Mouse (Mus musculus): ENCODE data around the gene N4bp2l1. TPM values are rescaled to one million over a fixed set of nuclear protein-coding genes. Genes with fewer than 3 reads are reported as not detected.
"Not testable (repeated sequence)": the region's sequence is repeated elsewhere in the genome, so short reads cannot be mapped to it uniquely, and the experiment has no call there.

N4bp2l1 gene
- total RNA-seq (2021): 1 to 10 TPM; 3.5 to 3.9 TPM
- long read RNA-seq, experiment 1, partial matches to known transcripts: 0 of 3 reads
- long read RNA-seq, experiment 1, other reads (novel, unspliced or antisense): 0 of 3 reads
- long read RNA-seq, experiment 2, partial matches to known transcripts: 0 of 4 reads
- long read RNA-seq, experiment 2, other reads (novel, unspliced or antisense): 2 of 4 reads

DNA sequence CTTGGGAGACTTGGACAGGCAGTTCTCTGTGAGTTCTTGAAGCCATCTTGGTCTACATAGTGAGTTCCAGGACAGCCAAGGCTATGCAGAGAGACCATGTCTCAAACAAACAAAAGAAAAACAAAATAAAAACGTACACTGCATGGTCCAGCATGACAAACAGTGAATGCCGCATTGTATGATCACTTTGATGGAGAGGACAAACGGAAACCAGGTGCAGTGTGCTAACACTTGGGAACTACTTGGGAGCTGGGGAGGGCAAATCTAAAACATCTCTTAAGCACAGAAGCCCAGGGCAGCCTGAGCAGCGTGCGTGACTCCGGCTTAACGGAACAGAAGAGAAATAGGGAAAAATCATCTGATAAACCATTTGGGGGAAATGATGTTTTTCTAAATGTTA is at the start of gene N4bp2l1:
TSS of gene N4bp2l1 (minus strand) at position 101 of the 400 bp plus-strand sequence.
- DNase-seq (ENCODE audit: low spot score in 2 of 2): no peak

DNA sequence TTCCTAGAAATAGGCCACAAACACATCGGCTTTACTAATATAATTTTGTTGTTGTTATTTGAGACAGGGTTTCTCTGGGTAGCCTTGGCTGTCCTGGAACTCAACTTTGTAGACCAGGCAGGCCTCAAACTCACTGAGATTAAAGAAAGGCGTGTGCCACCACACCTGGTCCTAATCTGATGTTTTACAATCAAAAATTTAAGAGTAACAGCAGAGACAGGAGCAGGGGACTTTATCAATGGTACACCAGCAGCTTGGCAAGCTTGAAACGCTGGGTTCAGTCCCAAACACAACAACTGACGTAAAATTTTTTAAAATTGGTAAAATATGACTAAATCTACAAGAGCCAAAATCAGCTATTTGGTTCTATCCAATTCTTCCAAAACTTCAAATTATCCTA is 47.9 kb upstream of the N4bp2l1 start:
- no peak for DNase-seq (ENCODE audit: low spot score in 2 of 2)

DNA sequence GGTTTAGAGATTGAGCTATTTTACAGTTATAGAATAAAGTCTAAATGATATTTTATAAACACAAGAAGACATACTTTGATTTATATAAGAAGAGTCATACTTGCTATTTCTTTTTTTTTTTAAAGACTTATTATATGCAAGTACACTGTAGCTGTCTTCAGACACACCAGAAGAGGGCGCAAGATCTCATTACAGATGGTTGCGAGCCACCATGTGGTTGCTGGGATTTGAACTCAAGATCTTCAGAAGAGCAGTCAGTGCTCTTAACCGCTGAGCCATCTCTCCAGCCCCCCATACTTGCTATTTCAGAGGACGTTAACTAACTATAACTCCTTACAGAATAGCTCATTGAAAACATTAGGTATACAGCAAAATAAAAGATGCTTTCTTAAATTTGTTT is 46.4 kb upstream of the N4bp2l1 start:
- DNase-seq (ENCODE audit: low spot score in 2 of 2): not testable (repeated sequence)

DNA sequence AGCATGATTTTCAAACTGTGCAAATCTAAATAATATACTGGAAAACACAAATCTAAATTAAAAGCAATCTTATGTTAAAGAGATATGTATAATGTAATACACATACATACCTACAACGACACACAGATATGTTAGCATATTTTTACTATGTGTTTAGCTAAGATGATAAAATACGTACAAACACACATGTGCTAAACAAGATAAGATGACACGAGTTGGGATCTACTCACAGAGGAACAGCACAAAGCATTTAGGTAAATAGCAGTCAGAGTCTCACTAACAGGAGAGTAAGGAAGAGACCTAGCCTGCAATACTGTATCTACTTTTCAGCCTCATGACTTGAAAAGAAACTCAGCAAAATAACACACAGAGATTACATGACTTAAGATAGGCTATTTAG is 44.5 kb upstream of the N4bp2l1 start:
- no peak for DNase-seq (ENCODE audit: low spot score in 2 of 2)

DNA sequence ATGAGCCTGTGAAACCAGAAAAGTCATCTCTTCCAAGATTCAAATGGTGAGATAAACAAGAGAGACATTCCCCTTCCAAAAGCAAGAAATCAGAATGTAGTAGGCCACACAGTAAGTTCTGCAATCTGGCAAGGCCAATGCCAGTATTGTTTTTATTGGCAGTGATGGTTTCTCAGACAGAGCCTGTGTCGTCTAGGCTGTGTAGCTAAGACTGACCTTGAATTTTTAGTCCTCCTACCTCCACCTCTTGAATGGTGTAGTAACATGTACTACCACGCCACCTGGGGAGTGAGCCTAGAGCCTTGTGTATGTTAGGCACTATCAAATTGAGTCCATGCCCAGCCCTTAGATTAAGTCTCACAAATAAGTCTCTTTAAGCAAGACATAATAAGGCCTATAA is 32.7 kb upstream of the N4bp2l1 start:
- DNase-seq (ENCODE audit: low spot score in 2 of 2): no peak

DNA sequence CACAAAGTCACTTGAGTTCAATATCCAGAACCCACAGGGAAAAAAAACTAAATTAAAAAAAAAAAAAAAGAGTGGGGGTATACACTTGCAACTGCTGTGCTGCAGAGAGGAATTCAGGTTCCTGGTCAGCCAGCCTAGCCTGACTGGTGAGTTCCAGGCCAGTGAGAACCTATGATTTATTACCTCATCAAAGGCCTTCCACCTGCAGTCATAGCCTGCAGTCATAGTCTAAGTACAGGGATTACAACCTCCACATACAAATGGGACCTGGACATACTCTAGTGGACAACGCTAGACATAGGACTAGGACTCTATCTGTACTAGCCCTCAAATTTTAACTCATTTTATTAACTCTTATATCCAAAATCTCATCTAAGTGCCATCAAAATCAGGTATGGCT is 32.3 kb upstream of the N4bp2l1 start:
- DNase-seq (ENCODE audit: low spot score in 2 of 2): no peak

DNA sequence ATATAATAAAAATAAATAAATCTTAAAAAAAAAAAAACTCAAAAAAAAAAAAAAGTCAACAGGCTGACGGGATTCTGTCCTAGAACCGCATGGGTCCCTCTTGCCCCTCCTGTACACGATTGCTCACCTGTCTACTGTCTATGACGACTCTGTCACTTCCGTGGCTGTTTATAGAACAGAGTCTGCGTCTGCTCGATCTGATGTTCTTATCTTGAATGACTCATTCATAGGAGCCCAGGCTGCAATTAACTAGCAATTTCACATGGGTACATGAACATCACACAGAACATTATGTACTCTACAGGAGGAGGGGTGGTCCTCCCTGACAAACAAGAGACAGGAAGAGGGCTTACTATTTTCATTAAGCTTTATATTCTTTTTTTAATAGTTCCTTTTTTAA is 28.5 kb upstream of the N4bp2l1 start:
- no peak for DNase-seq (ENCODE audit: low spot score in 2 of 2)

DNA sequence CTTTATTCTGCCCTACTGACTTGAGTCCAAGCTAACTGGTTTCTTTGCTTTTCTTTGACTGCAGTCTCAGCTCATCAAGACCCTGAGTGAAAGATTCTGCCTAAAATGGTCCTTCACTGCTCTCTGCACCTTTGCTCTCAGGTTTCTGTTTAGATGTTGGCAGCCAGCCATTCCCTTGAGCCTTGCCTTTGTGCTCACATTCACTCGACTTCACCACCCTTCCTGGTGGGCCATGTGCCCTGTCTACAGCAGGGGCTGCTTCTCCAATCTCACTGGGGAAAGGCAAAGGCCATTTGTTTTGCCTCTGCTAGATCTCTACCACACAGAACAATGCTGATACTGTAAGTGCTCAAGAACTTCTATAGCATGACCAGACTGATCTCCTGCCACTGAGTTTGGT is 25.8 kb upstream of the N4bp2l1 start:
- no peak for DNase-seq (ENCODE audit: low spot score in 2 of 2)

DNA sequence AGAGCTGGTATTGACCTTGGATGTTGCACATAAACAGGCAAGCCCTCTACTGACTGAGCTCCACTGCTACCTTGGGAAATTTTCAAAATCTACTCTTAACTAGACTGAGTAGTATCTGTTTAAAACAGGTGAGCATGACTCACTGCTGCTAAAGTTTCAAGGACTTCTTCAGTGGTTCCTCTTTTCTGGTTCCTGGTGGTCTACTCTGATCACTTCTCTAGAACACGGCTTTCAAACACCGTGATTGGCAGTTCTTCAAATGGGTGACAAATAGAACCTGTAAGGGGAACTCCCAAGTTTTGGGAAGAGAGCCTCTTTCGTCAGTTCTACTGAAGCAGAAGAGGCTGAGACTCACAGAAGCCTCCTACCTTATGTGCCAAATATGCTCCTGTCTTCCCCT is 24.6 kb upstream of the N4bp2l1 start:
- no peak for DNase-seq (ENCODE audit: low spot score in 2 of 2)

DNA sequence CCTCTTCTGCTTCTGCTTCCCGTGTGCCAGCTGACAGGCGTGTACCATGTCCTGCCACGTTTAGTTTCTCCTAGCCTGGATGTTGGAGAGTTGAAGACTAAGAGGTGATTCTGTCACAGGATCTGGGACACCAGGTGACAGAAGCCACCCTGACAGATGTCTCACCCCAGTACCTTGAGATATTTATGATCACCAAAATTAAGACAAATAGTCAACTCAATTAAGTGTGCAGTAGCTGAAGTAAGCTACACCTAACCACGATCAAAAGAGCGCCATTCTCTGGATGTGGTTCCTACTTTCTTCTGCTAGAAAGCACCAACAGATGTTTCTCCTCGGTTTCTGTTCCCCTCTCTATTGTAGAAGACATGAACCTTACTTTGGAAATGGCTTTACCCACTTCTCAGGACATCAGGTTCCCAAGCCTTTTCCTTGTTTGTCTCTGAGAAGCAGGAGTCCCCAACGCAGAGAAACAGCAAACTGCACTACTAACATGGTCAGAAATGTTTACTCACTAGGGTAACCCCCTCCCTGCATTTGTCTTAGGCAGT is 23.7 kb upstream of the N4bp2l1 start:
- DNase-seq (ENCODE audit: low spot score in 2 of 2): no peak

DNA sequence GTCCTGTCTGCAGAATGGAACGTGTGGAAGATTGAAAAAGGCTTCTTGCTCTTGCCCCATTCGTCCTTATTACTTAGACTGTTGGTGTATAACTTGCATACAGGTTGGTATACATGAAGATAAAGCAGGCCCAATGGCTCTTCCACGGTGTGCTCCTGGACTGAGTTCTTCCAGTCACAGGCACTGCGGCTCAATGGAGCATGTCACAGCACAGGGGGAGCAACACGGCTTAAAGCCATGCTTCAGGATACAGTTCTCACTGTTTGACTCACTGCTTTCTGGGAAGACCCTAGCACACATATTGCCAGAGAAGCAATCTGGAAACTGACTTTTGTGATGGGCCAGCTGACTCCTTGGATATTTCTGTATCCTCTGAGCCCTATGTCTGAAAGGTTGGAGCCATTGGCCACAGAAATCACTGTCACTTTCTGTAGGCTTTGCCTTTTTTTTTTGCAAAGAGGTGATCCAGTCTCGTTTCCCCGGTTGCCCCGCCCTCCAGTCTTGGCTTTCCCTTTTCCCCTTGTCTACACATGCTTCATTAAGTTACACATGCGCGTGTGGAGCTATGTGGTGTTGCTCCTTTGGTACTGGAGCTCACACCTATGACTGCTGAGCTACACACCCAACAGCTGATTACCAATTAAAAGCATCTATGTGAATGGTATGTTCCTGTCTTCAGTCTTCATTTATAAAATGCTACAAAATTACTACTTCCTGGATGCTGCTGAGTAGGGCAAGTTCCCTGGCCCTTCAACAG is 21.8 kb upstream of the N4bp2l1 start:
- DNase-seq (ENCODE audit: low spot score in 2 of 2): no peak

DNA sequence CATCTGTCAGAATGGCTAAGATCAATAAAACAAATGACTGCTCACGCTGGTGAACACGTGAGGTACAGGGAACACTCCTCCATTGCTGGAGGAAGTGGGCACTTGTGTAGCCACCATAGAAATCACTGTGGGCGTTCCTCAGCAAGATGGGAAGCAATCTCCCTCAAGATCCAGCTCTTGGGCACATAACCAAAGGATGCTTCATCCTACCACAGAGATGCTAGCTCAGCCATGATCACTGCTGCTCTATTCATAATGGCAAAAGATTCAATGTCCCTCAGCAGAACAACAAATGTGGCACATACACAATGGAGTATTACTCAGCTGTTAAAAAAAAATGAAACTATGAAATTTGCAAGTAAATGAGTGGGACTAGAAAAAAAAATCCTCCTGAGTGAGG is 19.7 kb upstream of the N4bp2l1 start:
- no peak for DNase-seq (ENCODE audit: low spot score in 2 of 2)

DNA sequence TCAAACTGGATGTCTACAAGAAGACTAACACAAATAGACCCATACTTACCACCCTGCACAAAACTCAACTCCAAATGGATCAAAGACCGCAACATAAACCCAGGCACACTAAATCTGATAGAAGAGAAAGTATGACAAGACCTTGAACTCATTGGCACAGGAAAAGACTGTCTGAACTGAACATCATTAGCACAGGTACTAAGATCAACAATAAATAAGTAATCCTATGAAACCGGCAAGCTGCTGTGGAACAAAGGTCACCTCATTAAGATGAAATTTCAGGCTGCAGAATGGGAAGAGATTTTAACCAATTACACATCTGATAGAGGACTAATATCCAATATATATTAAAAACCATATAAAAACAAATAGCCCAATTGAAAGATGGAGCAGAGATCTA is 19.2 kb upstream of the N4bp2l1 start:
- no peak for DNase-seq (ENCODE audit: low spot score in 2 of 2)

DNA sequence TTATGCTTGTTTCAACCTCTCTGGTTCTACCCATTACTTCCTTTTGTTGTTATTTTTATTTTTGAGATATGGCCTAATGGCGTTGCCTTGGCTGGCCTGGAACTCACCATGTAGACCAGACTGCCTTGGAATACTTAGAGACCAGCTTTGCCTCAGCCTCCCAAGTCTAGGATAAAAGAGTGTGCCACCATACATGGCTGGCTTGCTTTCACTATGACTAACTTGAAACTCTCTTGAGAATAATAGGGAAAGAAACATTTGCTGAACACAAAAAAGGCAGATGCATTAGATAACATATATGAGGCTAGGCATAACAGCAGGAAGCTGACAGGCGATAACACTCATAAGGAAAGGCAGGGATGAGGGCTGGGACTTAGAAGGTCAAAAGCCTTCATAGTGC is 17.1 kb upstream of the N4bp2l1 start:
- DNase-seq (ENCODE audit: low spot score in 2 of 2): no peak

DNA sequence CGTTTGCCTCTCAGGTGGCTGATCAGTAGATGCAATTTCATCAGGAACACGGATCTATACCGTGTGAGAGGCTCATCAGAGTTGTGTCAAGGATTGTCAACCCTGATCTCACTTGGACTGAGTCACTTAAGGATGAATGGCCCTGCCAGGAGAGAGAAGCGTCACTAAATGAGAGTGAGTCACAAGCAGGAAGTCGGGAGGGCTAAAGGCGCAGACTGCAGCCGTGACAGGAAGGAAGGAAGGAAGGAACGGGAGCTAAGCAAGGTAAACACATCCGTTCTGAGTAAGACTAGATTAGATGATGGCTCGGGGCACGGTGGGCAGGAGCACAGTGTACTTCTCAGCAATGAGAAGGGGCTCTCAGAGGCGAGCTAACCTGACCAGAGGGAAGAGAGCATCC is 14.7 kb upstream of the N4bp2l1 start:
- DNase-seq (ENCODE audit: low spot score in 2 of 2): no peak

DNA sequence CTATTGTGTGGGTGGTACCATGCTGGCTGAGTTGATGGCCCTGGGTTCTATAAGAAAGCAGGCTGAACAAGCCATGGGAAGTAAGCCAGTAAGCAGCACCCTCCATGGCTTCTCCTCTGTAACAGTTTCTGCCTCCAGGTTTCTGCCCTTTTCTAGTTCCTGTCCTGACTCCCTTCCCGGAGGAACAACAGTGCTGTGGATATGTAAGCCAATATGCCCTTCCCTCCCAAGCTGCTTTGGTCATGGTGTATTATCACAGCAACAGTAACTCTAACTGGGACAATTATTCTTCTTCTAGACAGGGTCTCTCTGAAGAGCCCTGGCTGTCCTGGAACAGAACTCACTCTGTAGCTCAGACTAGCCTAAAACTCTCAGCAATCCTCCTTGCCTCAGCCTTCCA is 14.1 kb upstream of the N4bp2l1 start:
- DNase-seq (ENCODE audit: low spot score in 2 of 2): no peak

DNA sequence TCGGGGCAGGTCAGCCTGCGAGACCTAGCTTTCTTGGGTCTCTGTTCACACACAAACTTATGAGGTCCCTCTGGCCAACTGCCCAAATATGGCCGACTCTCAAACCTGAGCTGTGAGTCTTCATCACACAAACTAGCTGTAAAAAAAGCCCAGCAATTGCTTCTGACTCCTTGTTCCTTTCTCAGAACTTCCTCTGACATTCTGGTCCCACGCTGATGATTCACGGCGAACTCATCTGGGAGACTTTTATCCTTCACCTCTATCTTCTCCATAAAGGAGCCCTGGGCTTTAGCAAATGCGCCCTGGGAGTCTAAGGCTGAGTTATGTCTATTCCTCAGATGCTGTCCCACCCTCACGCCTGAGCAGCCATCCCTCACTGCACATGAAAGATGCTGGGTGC is 10.6 kb upstream of the N4bp2l1 start:
- DNase-seq (ENCODE audit: low spot score in 2 of 2): no peak

DNA sequence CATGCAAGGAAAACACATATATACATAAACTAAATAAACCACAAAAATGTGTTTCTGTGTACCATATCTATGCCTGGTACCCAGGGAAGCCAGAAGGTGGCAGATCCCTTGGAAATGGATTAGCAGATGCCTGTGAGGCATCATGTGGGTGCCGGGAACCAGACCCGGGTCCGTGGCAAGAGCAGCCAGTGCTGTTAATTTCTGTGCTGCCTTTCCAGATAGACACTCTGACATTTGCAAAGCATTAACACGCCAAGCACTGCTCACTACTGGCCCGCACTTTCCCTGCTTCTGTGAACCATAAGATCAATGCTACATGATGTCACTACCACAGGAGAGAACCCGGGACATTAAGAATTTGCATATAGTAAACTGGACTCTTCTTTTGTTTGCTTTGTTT is 9.1 kb upstream of the N4bp2l1 start:
- DNase-seq (ENCODE audit: low spot score in 2 of 2): no peak

DNA sequence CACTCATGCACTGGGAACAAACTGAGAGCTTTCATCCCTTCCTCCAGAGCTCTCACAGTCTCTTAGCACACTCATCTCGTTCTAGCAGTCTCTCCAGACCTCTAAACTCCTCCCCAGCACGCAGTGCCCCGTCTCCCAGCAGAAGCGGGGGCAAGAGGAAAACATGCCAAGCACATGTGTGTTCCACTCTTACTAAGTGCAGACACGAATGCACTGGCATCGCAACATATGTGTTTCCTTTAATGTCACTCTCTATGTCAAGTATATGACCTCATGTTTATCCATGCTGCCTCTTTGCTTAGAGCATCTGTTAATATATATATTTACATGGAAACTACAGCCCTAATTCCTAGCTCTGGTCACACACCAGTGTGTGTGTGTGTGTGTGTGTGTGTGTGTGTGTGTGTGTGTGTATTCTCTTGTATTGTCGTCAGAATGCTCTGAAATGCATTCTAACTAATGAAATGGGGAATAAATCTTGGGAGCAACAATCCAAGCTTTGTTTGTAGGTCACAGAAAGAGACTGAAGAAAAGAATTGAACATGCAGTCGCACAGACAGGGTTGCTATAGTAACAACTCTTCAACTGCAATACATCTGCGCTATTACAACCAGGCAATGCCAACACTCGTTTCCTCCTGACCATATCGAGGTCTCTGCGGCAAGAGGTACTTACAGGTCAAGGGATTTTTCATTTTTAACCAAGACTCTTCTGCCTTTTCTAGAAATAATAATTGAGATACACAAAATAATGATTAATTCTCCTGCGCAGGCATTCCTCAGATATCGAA is 4.6 kb upstream of the N4bp2l1 start:
- DNase-seq (ENCODE audit: low spot score in 2 of 2): no peak

DNA sequence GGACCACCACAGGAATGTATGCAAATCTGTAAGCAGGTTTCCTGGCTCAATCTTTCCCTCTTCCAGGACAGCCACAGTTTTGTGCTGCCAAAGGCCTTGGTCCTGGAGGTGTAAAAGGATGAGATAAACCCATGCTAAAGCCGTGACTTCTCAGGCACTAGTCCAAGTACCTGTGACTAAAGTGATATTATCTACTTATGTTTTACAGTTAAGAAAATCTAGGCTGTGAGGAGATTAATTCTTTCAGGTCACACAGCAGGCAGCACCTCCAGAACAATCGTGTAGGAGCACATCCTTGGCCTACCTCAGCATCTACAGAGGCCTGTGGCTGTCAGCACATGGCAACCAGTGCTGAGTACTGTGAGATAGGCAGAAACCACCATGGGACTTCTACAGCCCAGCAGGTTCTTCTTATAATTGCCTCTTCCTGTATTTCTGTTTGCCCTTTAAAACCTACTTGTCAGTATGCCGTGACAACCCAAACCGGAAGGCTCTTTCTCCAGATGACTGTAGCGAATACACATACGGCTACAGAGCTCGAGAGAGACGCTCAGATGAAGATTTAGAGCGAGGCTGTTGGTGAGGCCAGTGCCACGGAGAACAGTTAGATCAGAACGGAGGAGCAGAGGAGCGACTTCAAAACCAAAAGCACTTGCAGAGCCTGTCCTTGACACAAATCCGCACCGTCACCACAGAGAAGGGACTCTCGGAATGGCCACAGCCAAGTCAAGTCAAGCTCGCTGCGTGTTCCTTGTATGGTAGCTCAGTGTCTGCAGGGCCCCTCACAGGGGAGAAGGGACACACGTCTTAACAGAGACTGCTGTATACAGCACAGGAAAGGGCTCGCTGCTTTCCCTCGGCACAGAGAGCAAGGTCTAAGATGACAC is 3.8 kb upstream of the N4bp2l1 start:
- DNase-seq (ENCODE audit: low spot score in 2 of 2): no peak
